Mouse (Mus musculus): ENCODE measurements around the gene Pbx1.

DNA sequence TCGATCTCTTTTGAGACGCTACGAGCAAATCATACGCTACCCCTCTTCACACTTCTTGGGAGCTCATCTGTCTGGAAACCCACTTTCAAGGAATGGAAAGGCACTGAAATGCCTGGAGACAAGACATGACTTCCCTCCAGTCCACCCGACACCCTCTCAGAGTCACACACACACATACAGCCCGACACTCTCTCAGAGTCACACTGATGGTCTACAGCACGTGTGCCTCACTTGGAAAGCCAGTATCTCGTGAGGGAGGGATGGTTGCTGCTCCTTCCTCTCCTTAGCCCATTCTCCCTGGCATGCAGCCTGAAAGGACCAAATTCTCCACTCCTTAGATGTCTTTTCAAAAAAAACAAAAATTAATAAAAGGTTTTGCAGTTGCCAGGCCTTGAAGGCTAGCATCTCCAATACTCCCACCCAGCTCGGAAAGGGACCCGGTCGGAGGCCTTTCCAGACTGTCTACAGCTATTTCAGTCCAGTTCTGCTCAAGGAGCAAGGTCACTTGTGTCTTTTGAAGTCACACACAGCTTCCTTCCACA lies 8.6 kb downstream of the Pbx1 start:
- TF ChIP-seq CTCF (IDR thresholded peaks at IDR 0.05; ENCODE audit: control insufficient read depth, insufficient read depth, low read length) (no peak), POLR2A (IDR thresholded peaks at IDR 0.05; ENCODE audit: borderline replicate concordance, control insufficient read depth, low read depth, low read length) (no peak)
